Mouse (Mus musculus) lung, postnatal 0 days (tissue): ENCODE results near the gene Birc7. TPM values are rescaled to one million over a fixed set of nuclear protein-coding genes. Genes with fewer than 3 reads are reported as not detected.
A peak's percentile ranks its signal among the peaks of the same experiment; 100 is the strongest.

Experiments used
- ATAC-seq: fragments of 200-750 bp; cut with Nextera tagmentation; 2 replicates; pipeline ENCODE4 v1.8.0; 2017; ENCODE audit warnings: moderate library complexity
- DNase-seq: peaks from one replicate; pipeline ENCODE4 v3.0.0-alpha.2; 2016; ENCODE audit warnings: low spot score
- H3K27ac ChIP-seq: fragments of 300-500 bp; sonication (generic); 2 replicates; pipeline ENCODE4 v1.5.1; 2014; ENCODE audit warnings: antibody characterized with exemption, mild to moderate bottlenecking, low read length, mixed read lengths
- H3K27me3 ChIP-seq: fragments of 300-500 bp; sonication (generic); replicated peaks from 2 replicates; pipeline ENCODE4 v1.6.1; 2014; ENCODE audit warnings: low read length, mixed read lengths; ENCODE audit not compliant: insufficient read depth
- H3K36me3 ChIP-seq: fragments of 300-500 bp; sonication (generic); 2 replicates; pipeline ENCODE4 v1.6.1; 2014; ENCODE audit warnings: low read length, mixed read lengths; ENCODE audit not compliant: insufficient read depth
- H3K4me1 ChIP-seq: fragments of 300-500 bp; sonication (generic); 2 replicates; pipeline ENCODE4 v1.6.1; 2014; ENCODE audit warnings: antibody characterized with exemption, low read depth, low read length, mixed read lengths; ENCODE audit not compliant: insufficient read depth
- H3K4me2 ChIP-seq: fragments of 300-500 bp; sonication (generic); replicated peaks from 2 replicates; pipeline ENCODE4 v1.6.1; 2014; ENCODE audit warnings: low read depth, mild to moderate bottlenecking, low read length, moderate library complexity, mixed read lengths
- H3K4me3 ChIP-seq: fragments of 300-500 bp; sonication (generic); 2 replicates; pipeline ENCODE4 v1.5.1; 2014; ENCODE audit warnings: low read depth, low read length
- H3K9ac ChIP-seq: fragments of 300-500 bp; sonication (generic); replicated peaks from 2 replicates; pipeline ENCODE4 v1.6.1; 2014; ENCODE audit warnings: low read depth, mild to moderate bottlenecking
- H3K9me3 ChIP-seq: fragments of 300-500 bp; sonication (generic); 2 replicates; pipeline ENCODE4 v1.6.1; 2016; ENCODE audit warnings: low read length, mixed read lengths
- CTCF ChIP-seq: IDR thresholded peaks from 2 replicates; pipeline ENCODE4 v1.5.1; 2016; ENCODE audit warnings: antibody characterized with exemption, mild to moderate bottlenecking
- EP300 ChIP-seq: IDR thresholded peaks from 2 replicates; pipeline ENCODE4 v1.6.1; 2016; ENCODE audit warnings: antibody characterized with exemption, mild to moderate bottlenecking, control low read depth
- WGBS: fragments of 180-500 bp; shearing (Covaris S2); extraction: QIAGEN DNeasy Blood & Tissue Kit; methylation state at CpG from one replicate; pipeline ENCODE4 v1.1.7; 2014; 5-methylcytosine and 5-hydroxymethylcytosine counted together
- polyA plus RNA-seq: library from polyadenylated mRNA; unstranded; fragments of >200 nt; fragmentation: Nextera tagmentation; extraction: Ambion mirVana; gene quantifications from 2 replicates; pipeline ENCODE4 v1.2.1, GENCODE M21; 2015

Gene Birc7
- polyA plus RNA-seq, 1 experiment from 2014 or later = not detected

DNA sequence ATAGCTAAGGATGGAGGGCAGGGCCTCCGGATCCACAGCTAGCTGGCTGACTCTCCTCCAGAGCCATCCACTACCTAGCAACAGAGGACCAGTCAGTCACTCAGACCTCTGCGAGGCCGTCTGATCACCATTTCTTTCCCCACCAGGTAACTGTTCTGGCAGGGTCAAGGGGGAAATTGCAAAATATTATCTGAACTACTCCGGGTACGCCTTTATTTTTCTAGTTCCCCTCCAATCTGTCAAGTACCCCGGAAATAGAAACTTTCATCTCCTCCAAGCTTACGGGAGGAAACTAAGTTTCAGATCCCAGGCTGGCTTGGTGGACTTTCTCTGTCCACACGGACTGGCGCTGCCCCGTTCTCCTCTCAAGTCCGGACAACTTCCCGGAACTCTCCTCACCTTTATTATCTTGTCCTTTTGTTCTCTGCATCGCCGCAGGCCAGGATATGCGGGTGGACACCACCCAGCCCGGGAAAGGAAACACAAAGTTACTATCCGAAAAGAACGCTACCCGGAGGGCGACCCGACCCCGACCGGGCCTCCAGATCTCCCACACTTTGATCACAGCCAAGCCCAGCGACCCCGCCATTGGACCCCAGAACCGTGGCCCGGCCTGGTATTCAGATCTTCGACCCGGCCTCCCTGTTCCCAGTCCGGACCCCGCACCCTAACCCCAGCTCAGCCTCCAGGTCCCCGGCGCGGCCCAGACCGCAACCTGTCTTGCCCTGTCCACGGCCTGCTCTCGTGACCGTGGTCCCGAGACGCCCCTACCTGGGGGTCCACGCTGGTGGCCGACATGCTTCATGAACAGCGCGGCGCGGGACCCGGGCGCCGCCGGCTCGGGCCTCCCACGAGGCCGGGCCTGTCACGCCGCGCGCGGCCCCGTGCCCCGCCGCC lies 8.7 kb upstream of the Birc7 start:
- peak overlapping the region; percentile 85 for H3K27ac ChIP-seq
- peaks cover 7% of the 10 kb centered on the region for H3K4me1 ChIP-seq
- H3K27me3 ChIP-seq = no peaks in the 10 kb centered on the region
- TF ChIP-seq EP300 = no peak
- no peak for TF ChIP-seq CTCF
- WGBS = under 1% methylated on average over 55 of the region's 61 CpGs
- DNase-seq (peak; percentile 59), ATAC-seq (0 out of 2 replicates have a peak, but pooled peaks have one; percentile 9)
- H3K4me2 ChIP-seq = peak overlapping the region; percentile 78
- no peaks in the 10 kb centered on the region for H3K9me3 ChIP-seq
- H3K36me3 ChIP-seq = no peaks in the 10 kb centered on the region
- peak overlapping the region; percentile 99 for H3K9ac ChIP-seq
- H3K4me3 ChIP-seq = peak overlapping the region; percentile 100

DNA sequence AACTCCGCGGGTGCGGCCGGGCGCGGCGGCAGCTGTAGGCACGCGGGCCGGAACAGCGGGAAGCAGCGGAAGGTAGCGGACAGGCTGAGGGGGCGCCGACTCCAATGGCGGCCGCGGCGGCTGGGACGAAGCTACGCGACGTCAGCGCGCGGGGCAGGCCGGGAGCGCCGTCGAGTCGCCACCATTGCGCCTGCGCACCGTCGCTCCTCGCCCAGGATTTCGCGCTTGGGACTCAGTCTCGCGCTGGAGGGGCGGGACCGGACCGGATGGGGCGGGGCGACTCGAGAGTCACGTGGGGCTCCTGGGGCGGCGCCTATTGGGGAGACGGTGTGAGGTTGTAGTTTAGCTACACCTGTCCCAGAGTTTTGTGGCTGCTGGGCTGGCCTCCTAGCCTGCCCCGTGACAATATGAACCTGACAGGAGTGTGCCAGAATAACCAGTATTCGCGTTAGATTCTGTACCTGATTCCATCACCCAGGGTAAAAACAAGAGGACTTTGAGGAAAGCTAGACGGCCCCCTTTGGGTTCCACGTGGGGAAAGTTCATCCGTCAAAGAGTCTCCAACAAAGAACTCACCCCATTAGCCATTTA lies 7.9 kb upstream of the Birc7 start, which contains the start of gene Ythdf1:
Gene Ythdf1, minus strand, starts transcription at position 140 of the 591 bp plus-strand sequence.
- TF ChIP-seq CTCF = no peak
- TF ChIP-seq EP300 = no peak
- Histone ChIP-seq H3K9ac (peak within 1 kb of the TSS; percentile 99), H3K36me3 (no peaks in the 10 kb centered on the region), H3K4me1 (peaks cover 7% of the 10 kb centered on the region), H3K9me3 (no peaks in the 10 kb centered on the region), H3K27ac (peak within 1 kb of the TSS; percentile 85), H3K4me3 (peak within 1 kb of the TSS; percentile 100), H3K27me3 (no peaks in the 10 kb centered on the region), H3K4me2 (peak within 1 kb of the TSS; percentile 78)
- DNase-seq (peak; percentile 98), ATAC-seq (peak; percentile 96)
- 1% methylated on average over 42 of the region's 56 CpGs for WGBS

DNA sequence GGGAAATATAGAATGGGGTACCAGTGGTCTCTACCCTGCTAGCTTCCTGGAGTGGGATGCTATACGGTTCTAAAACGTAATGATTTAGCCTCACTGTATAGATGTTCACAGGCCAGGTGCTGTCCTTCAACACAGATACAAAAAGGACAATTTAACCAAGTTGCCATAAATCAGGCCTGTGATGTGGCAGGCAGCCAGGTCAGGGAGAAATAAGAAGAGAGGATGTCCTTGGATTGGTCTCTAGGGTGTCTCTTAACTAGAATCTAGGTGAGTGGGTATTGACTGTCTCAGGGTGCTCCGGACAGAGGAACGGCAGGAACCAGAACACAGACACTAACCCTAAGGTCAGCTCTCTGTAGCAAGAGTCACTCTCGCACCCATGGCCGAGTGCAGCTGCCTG lies 6.1 kb upstream of the Birc7 start:
- H3K4me2 ChIP-seq = no peak overlapping the region
- DNase-seq = no peak
- ATAC-seq = no peak
- TF ChIP-seq CTCF (no peak), EP300 (no peak)
- 87% methylated on average over 6 of the region's 6 CpGs for WGBS
- no peaks in the 10 kb centered on the region for H3K9me3 ChIP-seq
- no peak overlapping the region for H3K4me3 ChIP-seq
- H3K27me3 ChIP-seq = no peaks in the 10 kb centered on the region
- H3K36me3 ChIP-seq = no peaks in the 10 kb centered on the region
- H3K27ac ChIP-seq = no peak overlapping the region
- peaks cover 7% of the 10 kb centered on the region for H3K4me1 ChIP-seq
- H3K9ac ChIP-seq = no peak overlapping the region

DNA sequence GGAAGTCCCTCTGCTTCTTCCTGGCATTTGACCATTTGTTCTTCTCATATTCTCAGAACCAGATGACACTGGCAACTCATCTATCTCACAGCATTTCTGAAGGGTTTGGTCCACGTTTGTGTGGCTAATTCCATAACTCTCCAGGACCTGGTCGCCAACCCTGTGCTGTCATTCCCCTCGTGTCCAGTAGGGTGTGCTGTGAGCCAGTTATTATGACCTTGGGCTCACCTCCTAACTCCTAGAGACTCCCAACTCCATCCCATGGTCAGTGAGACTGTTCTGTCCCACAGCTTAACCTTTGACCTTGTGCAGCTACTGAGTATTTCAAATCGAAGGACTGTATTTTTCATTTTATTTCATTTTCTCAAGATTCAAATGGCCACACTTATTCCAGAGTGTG lies 3.6 kb upstream of the Birc7 start:
- 7% methylated on average over 4 of the region's 4 CpGs for WGBS
- DNase-seq (peak; percentile 74), ATAC-seq (no peak)
- Histone ChIP-seq H3K27ac (no peak overlapping the region), H3K4me2 (no peak overlapping the region), H3K4me1 (no peaks in the 10 kb centered on the region; the same call in 1 of the 2 replicates), H3K4me3 (no peak overlapping the region), H3K27me3 (no peaks in the 10 kb centered on the region), H3K9me3 (no peaks in the 10 kb centered on the region), H3K36me3 (no peaks in the 10 kb centered on the region), H3K9ac (no peak overlapping the region)
- TF ChIP-seq CTCF = peak; percentile 97
- TF ChIP-seq EP300 = no peak

DNA sequence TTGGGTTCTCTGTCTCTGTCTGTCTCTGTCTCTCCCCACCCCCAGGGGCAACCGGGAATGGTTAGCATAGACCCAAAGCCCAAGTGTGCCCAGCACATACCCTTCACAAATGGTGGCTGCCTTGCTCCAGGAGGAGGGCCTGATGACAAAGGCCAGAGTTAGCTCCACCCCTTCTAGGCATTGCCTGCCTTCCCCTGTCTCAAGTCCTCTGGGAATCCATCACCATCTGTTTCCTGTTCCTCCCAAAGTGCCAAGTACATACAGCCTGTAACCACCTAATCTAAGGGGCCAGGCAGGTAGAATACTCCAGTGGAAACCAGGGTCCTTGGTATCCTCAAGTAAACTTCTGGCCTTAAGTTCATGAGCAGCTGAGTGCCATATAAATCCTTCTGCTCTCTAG lies 3.6 kb downstream of the Birc7 start:
- Histone ChIP-seq H3K27ac (no peak overlapping the region), H3K27me3 (no peaks in the 10 kb centered on the region), H3K36me3 (no peaks in the 10 kb centered on the region), H3K4me3 (no peak overlapping the region), H3K4me1 (no peaks in the 10 kb centered on the region), H3K4me2 (no peak overlapping the region), H3K9me3 (no peaks in the 10 kb centered on the region), H3K9ac (no peak overlapping the region)
- no peak for ATAC-seq
- no peak for TF ChIP-seq CTCF
- no peak for TF ChIP-seq EP300
- no peak for DNase-seq
- 63% methylated on average over 1 of the region's 1 CpGs for WGBS

DNA sequence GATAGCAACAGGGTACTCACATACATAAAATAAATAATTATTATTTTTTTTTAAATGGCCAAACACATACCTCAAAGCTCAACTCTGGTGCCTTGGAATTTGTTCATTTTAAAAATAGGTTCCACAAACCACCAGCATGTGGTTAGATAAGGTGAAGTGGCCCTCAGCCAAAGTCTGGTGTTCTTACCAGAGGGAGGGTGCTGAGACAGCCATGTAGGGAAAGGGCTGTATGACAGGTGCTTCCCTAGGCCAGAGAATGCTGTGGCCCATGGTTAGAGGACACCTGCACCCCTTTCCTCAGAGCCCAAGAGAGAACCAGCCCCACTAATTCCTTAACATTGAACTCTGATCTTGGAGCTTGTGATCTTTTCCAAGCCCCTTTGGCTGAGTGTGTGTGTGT lies 11.4 kb downstream of the Birc7 start:
- no peak overlapping the region for H3K4me2 ChIP-seq
- no peak overlapping the region for H3K9ac ChIP-seq
- no peak for DNase-seq
- H3K27me3 ChIP-seq = no peaks in the 10 kb centered on the region
- TF ChIP-seq EP300 = no peak
- no peak for TF ChIP-seq CTCF
- no peak overlapping the region for H3K27ac ChIP-seq
- no peaks in the 10 kb centered on the region for H3K36me3 ChIP-seq
- no peak for ATAC-seq
- no peak overlapping the region for H3K4me3 ChIP-seq
- no peaks in the 10 kb centered on the region for H3K9me3 ChIP-seq
- H3K4me1 ChIP-seq = no peaks in the 10 kb centered on the region
